Mouse (Mus musculus) cerebellum, adult 2 months (tissue): ENCODE results near the gene Zfp536.

Source experiments
- CTCF ChIP-seq: fragments of 200-500 bp; IDR thresholded peaks from 2 replicates; pipeline ENCODE4 v1.5.1; 2011; ENCODE audit warnings: low read depth, mild to moderate bottlenecking, control low read depth, low read length, moderate library complexity, borderline replicate concordance; ENCODE audit not compliant: insufficient read depth
- POLR2A ChIP-seq: fragments of 200-500 bp; IDR thresholded peaks from 2 replicates; pipeline ENCODE4 v1.6.1; 2011; ENCODE audit warnings: low read length, control low read depth, borderline replicate concordance; ENCODE audit not compliant: insufficient read depth

- TF ChIP-seq POLR2A (no peak), CTCF (no peak)
Measured at GRCm38 (mm10) chr7:37647917-37648615, 125.4 kb downstream of the Zfp536 start.
